Mouse (Mus musculus): ENCODE results near the gene Gpld1. TPM values are rescaled to one million over a fixed set of nuclear protein-coding genes. Genes with fewer than 3 reads are reported as not detected.

Gene Gpld1
- polyA plus RNA-seq, 1 experiment from 2014 or later: 2.0 TPM

DNA sequence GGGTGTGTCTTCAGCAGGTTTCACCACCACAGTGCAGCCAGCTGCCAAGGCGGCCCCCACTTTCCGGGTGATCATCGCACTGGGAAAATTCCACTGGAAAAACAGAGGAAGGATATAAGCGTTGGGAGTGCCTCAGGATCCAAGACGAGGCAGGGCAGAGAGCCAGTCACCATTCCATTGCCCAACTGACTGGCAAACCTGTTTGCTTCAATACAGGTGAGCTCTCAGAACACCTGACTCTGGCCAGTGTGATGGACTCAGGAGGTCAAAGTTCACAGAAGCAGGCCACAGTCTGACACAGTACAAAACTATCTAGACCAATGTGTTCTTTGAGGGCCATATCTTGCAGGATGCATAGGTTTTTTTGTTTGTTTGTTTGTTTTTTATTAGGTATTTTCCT lies 19.0 kb upstream of the Gpld1 start:
- WGBS: 85% methylated on average over 5 of the region's 5 CpGs
- Histone ChIP-seq H3K4me2 (replicated peaks) (no peak overlapping the region), H3K27ac (no peak overlapping the region), H3K4me1 (replicated peaks) (no peaks in the 10 kb centered on the region), H3K4me3 (replicated peaks) (no peak overlapping the region), H3K9me3 (no peaks in the 10 kb centered on the region), H3K36me3 (peaks cover 8% of the 10 kb centered on the region; the same call in 1 of the 2 replicates), H3K27me3 (replicated peaks) (no peaks in the 10 kb centered on the region), H3K9ac (no peak overlapping the region)
- no peak for ATAC-seq

DNA sequence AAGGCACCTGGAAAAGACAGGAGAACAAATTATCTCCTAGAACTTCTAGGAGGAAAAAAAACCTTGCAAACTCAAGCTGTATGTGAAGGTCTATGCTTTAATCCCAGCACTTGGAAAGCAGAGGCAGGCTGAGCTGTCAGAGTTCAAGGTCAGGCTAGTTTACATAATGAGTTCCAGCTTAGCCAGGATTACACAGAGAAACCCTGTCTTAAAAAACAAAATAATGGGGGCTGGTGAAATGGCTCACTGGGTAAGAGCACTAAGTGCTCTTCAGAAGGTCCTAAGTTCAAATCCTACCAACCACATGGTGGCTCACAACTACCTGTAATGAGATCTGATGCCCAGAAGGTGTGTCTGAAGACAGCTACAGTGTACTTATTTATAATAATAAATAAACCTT lies 12.4 kb upstream of the Gpld1 start:
- no peaks in the 10 kb centered on the region for H3K27me3 ChIP-seq (replicated peaks)
- no peak overlapping the region for H3K27ac ChIP-seq
- no peaks in the 10 kb centered on the region for H3K36me3 ChIP-seq
- no peak overlapping the region for H3K4me3 ChIP-seq (replicated peaks)
- H3K9me3 ChIP-seq: no peaks in the 10 kb centered on the region
- H3K9ac ChIP-seq: no peak overlapping the region
- ATAC-seq: no peak
- H3K4me2 ChIP-seq (replicated peaks): no peak overlapping the region
- no peaks in the 10 kb centered on the region for H3K4me1 ChIP-seq (replicated peaks)

DNA sequence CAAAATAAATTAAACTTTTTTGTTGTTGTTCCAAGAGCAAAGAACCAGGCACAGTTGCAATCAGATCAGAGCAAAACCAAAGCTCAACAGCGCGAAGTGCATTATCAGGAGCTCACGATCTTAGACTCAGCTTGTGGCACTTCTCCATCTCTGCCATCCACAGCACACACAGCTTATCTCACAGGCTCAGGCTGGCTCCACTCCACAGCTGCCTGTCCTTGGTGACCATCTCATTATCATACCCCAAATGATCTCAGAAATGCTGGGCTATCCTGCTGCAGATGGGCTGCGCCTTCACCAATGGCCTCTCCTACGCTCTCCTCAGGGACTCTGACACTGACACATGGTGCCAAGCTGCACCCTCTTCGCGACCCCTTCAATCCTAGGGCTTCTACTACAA lies 9.8 kb upstream of the Gpld1 start:
- Histone ChIP-seq H3K4me3 (replicated peaks) (no peak overlapping the region), H3K36me3 (no peaks in the 10 kb centered on the region), H3K4me1 (replicated peaks) (no peaks in the 10 kb centered on the region), H3K9me3 (no peaks in the 10 kb centered on the region), H3K4me2 (replicated peaks) (no peak overlapping the region), H3K27ac (no peak overlapping the region), H3K27me3 (replicated peaks) (no peaks in the 10 kb centered on the region), H3K9ac (no peak overlapping the region)
- no peak for ATAC-seq
- WGBS: 91% methylated on average over 7 of the region's 7 CpGs

DNA sequence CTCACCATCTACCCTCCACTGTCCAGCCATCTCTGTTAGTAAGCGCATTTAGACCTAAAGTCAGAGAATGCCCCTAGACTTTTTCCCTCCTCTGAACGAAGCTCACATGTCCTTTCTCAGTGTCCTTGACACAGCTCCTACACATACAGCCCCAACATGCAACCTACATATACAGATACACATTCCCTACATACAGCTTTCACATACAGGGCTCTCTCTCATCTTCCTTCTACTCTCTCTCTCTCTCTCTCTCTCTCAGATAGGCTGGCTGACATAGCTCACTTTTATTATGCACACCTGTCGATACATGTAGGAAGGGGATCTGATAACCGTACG lies 6.2 kb upstream of the Gpld1 start:
- Histone ChIP-seq H3K36me3 (no peaks in the 10 kb centered on the region), H3K9me3 (no peaks in the 10 kb centered on the region), H3K4me2 (replicated peaks) (peak overlapping the region; percentile 81), H3K27me3 (replicated peaks) (no peaks in the 10 kb centered on the region), H3K4me1 (replicated peaks) (no peaks in the 10 kb centered on the region), H3K4me3 (replicated peaks) (peak overlapping the region; percentile 83), H3K27ac (peak overlapping the region; percentile 93; the same call in 1 of the 2 replicates), H3K9ac (peak overlapping the region; percentile 91)
- no peak for ATAC-seq
- WGBS: 33% methylated on average over 5 of the region's 5 CpGs

DNA sequence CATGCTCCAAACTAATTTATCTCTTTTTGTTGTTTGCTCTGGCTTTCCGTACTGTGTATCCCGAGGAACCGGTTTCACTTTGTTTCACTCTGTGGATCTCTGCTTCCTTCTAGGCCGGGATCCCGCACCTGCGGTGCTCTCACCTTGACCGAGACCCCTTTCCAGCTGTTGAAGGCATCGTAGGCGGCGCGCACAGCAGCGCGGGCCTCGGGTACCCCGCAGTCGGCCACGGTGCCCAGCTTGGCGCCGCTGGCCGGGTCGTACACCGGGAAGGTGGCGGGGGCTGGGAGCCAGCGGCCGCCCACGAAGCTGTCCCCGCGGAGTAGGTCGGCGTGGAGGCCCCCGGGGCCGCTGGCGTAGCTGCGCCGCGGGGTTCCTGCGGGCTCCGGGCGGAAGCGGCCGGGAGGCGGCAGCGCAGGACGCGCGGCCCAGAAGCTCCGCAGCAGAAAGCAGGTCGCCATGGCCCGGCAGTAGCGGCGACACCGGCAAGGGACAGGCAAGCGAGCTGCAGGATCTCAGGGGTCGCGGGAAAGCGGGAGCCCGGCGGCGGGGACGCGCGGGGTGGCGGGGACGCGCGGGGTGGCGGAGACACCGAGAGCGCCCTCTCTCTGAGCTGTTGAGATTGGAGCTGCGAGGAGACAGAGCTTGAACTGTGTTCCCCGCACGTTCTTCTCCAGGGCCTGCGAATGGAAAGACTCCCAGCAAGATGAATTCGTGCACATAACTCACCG lies 5.7 kb upstream of the Gpld1 start, which contains the start of gene Aldh5a1:
Aldh5a1 (minus strand) TSS at position 554 of the 731 bp plus-strand sequence.
- Histone ChIP-seq H3K4me2 (replicated peaks) (peak within 1 kb of the TSS; percentile 81), H3K9me3 (no peaks in the 10 kb centered on the region), H3K4me3 (replicated peaks) (peak within 1 kb of the TSS; percentile 83), H3K4me1 (replicated peaks) (no peaks in the 10 kb centered on the region), H3K36me3 (no peaks in the 10 kb centered on the region), H3K27me3 (replicated peaks) (no peaks in the 10 kb centered on the region), H3K27ac (peak within 1 kb of the TSS; percentile 93), H3K9ac (peak within 1 kb of the TSS; percentile 91)
- WGBS: under 1% methylated on average over 72 of the region's 75 CpGs
- ATAC-seq: peak; percentile 87

DNA sequence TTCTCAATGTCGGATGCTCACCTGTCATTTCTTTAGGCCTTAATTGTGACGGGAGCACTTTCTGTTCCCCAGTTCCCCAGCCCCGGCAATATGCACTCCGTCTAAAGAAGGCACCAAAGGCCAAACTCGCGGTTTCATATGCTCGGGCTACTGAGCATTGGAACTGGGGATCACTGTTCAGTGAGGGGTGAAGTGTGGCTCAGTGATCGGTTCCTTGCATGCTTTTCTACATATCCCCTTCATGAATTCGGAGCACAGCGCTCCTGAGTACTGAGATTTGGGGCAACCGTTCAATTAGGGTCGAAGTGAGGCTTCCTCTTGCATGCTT lies 5.1 kb upstream of the Gpld1 start:
- peak overlapping the region; percentile 83 for H3K4me3 ChIP-seq (replicated peaks)
- H3K9me3 ChIP-seq: no peaks in the 10 kb centered on the region
- peak overlapping the region; percentile 91 for H3K9ac ChIP-seq
- H3K4me1 ChIP-seq (replicated peaks): no peaks in the 10 kb centered on the region
- H3K36me3 ChIP-seq: no peaks in the 10 kb centered on the region
- H3K4me2 ChIP-seq (replicated peaks): peak overlapping the region; percentile 81
- WGBS: 15% methylated on average over 12 of the region's 12 CpGs
- ATAC-seq: peak; percentile 51
- H3K27ac ChIP-seq: peak overlapping the region; percentile 93
- no peaks in the 10 kb centered on the region for H3K27me3 ChIP-seq (replicated peaks)

DNA sequence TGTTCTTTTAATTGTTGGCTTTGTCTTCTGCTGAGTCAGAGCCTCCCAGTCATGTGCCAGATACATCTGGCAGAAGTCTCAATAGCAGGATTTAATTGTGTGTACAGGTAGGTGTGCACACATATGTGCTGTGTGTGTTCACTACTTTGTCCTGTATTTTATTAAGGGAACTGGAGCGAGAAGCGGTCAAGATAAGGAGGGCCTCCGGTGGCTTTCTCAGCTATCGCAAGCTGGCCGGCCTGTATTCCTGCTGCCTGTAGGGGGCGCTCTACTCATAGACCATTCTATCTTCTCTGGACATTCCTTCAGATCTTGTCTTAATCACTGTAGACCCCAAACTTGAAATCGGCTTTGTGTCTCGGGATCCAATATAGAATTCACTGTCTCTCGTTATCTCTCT lies 4.3 kb upstream of the Gpld1 start:
- WGBS: 35% methylated on average over 9 of the region's 9 CpGs
- no peaks in the 10 kb centered on the region for H3K9me3 ChIP-seq
- H3K9ac ChIP-seq: no peak overlapping the region
- H3K27me3 ChIP-seq (replicated peaks): no peaks in the 10 kb centered on the region
- H3K27ac ChIP-seq: no peak overlapping the region
- ATAC-seq: no peak
- H3K4me2 ChIP-seq (replicated peaks): 0 out of 2 replicates have a peak overlapping the region, but pooled peaks have one; percentile 81
- H3K4me3 ChIP-seq (replicated peaks): no peak overlapping the region
- no peaks in the 10 kb centered on the region for H3K4me1 ChIP-seq (replicated peaks)
- no peaks in the 10 kb centered on the region for H3K36me3 ChIP-seq

DNA sequence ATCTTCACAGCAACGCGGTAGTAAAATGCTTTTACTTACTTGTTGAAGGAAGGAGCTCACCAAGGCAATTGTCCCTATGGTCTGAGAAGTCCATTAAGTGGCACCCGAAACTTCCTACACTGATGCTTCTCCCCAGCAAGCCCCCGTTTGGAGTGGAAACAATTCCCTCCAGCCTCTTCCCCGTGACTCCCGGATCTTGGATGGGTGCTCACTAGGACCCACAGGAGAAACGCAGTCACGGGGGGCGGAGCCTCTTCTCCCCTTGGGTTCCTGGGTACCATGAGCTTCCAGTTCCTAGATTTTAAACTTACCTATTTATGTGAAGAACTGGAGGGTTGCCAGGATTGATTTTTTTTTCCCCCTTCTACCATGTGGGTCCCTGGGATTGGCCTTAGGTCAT lies 3.5 kb upstream of the Gpld1 start:
- no peaks in the 10 kb centered on the region for H3K36me3 ChIP-seq
- 91% methylated on average over 9 of the region's 9 CpGs for WGBS
- no peak overlapping the region for H3K27ac ChIP-seq
- no peak overlapping the region for H3K9ac ChIP-seq
- H3K27me3 ChIP-seq (replicated peaks): no peaks in the 10 kb centered on the region
- no peaks in the 10 kb centered on the region for H3K9me3 ChIP-seq
- no peak for ATAC-seq
- H3K4me2 ChIP-seq (replicated peaks): no peak overlapping the region
- no peak overlapping the region for H3K4me3 ChIP-seq (replicated peaks)
- H3K4me1 ChIP-seq (replicated peaks): no peaks in the 10 kb centered on the region

DNA sequence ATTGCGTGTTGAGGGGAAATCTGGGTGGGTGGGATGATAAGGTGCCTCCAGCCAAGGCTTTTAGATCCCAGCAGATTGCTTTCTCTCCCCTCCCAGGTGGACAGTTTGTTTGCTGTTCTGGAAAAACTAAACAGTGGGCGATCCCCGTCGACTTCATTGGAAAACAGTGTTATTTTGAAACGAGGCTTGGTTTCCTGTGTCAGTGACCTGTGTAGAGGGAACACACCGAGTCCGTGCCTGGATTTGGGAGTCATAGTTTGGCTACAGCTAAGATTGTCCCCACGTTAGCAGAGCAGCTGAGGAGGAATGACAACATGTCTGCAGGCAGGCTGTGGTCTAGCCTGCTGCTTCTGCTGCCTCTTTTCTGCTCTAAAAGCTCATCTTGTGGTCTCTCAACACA lies 351 bp downstream of the Gpld1 start:
- Histone ChIP-seq H3K4me1 (replicated peaks) (no peaks in the 10 kb centered on the region), H3K4me3 (replicated peaks) (no peak overlapping the region), H3K27ac (no peak overlapping the region), H3K9me3 (no peaks in the 10 kb centered on the region), H3K4me2 (replicated peaks) (no peak overlapping the region), H3K9ac (no peak overlapping the region), H3K27me3 (replicated peaks) (no peaks in the 10 kb centered on the region), H3K36me3 (no peaks in the 10 kb centered on the region)
- WGBS: 60% methylated on average over 8 of the region's 8 CpGs
- no peak for ATAC-seq

DNA sequence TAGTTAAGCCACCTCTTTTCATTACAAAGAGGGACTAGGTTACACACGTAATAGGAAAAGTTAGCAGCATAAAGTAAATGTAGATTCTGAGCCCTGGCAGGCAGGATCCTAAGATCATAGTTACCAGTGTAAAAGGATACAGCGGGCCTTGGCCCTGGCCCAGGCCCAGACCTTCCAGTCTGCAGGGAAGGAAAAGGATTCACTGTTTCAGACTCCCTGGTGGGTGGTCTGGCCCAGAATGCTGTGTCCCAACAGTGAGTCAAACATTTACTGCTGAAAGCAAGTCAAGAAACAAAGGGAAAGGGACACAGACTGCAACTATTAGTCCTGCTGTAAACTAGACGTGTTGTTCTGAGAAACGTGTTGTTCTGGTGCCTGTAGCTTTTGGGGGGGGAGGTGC lies 2.6 kb downstream of the Gpld1 start:
- H3K4me3 ChIP-seq (replicated peaks): no peak overlapping the region
- no peaks in the 10 kb centered on the region for H3K9me3 ChIP-seq
- no peak overlapping the region for H3K4me2 ChIP-seq (replicated peaks)
- no peaks in the 10 kb centered on the region for H3K27me3 ChIP-seq (replicated peaks)
- 24% methylated on average over 4 of the region's 4 CpGs for WGBS
- ATAC-seq: 0 out of 2 replicates have a peak, but pooled peaks have one; percentile 31
- no peak overlapping the region for H3K27ac ChIP-seq
- no peaks in the 10 kb centered on the region for H3K36me3 ChIP-seq
- no peak overlapping the region for H3K9ac ChIP-seq
- no peaks in the 10 kb centered on the region for H3K4me1 ChIP-seq (replicated peaks)

DNA sequence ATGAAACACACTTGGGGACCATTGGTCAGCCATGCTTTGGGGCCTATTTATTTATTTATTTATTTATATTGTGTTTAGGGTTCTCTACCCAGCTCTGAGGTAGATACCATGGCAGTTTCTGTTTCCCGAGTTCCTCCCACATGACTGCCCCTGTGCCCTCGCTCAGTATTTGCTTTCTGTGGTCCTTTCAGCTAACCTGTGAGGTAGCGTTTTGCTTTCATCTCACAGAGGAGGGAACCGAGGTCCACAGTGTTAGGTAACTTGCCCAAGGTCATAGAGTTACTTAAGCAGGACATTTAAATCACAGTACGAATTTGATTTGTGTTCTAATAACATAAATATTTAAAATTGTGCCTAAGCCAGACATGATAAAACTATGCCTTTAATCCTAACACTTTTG lies 4.2 kb downstream of the Gpld1 start:
- H3K4me3 ChIP-seq (replicated peaks): no peak overlapping the region
- no peak overlapping the region for H3K9ac ChIP-seq
- WGBS: 67% methylated on average over 5 of the region's 5 CpGs
- H3K4me2 ChIP-seq (replicated peaks): no peak overlapping the region
- H3K27ac ChIP-seq: no peak overlapping the region
- no peaks in the 10 kb centered on the region for H3K27me3 ChIP-seq (replicated peaks)
- no peaks in the 10 kb centered on the region for H3K4me1 ChIP-seq (replicated peaks)
- no peaks in the 10 kb centered on the region for H3K36me3 ChIP-seq
- ATAC-seq: no peak
- no peaks in the 10 kb centered on the region for H3K9me3 ChIP-seq

DNA sequence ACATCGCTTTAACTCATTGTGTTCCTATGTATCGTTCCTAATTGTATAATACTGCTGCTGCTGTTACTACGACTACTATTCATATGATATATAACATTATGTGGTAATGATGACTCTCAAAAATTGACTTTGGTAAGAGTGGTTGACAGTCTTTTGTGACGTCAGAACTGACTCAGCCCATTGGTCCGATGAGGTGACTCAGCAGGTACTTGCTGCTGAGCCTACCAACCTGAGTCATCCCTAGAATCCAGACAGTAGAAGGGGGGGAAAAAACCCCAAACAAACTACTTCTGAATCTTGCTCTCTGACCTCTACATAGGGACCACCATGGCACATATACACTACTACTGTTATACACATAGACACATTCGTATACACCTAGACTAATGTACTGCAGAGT lies 5.9 kb downstream of the Gpld1 start:
- Histone ChIP-seq H3K4me1 (replicated peaks) (no peaks in the 10 kb centered on the region), H3K4me3 (replicated peaks) (no peak overlapping the region), H3K4me2 (replicated peaks) (no peak overlapping the region), H3K9ac (no peak overlapping the region), H3K27me3 (replicated peaks) (no peaks in the 10 kb centered on the region), H3K27ac (no peak overlapping the region), H3K36me3 (no peaks in the 10 kb centered on the region), H3K9me3 (no peaks in the 10 kb centered on the region)
- ATAC-seq: no peak
- 86% methylated on average over 6 of the region's 6 CpGs for WGBS

DNA sequence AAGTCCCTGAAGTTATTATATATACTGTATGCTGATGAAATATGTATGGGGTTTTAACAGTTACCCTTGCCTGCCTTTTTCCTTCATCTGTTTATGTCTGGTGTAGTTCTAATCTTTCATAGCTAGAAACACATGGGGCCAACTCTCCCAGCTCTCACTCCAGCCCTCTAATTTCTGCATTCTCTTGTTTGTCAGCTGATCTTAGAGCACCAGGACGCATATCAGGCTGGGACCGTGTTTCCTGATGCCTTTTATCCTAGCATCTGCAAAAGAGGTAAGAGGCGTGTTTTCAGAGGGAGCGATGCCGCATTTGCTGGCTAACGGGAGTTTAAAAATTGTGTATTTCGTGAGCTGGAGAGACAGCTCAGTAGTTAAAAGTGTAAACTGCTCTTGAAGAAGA lies 9.7 kb downstream of the Gpld1 start:
- H3K9me3 ChIP-seq: no peaks in the 10 kb centered on the region
- H3K27me3 ChIP-seq (replicated peaks): no peaks in the 10 kb centered on the region
- no peak for ATAC-seq
- no peak overlapping the region for H3K4me3 ChIP-seq (replicated peaks)
- H3K4me1 ChIP-seq (replicated peaks): no peaks in the 10 kb centered on the region
- H3K9ac ChIP-seq: no peak overlapping the region
- H3K27ac ChIP-seq: no peak overlapping the region
- no peaks in the 10 kb centered on the region for H3K36me3 ChIP-seq
- no peak overlapping the region for H3K4me2 ChIP-seq (replicated peaks)
- WGBS: 60% methylated on average over 7 of the region's 7 CpGs
